Mouse (Mus musculus) intestine, embryonic 16.5 days (tissue): ENCODE measurements at regions not wholly inside any gene's neighbourhood (a gene's known extent, or its start where the extent isn't known, plus 50 kb on each side); places are given as distances from the start of the nearest gene placed in this dataset.

Experiments used
- ATAC-seq: fragments of 200-750 bp; cut with Nextera tagmentation; 2 replicates; pipeline ENCODE4 v1.8.0; 2017; ENCODE audit warnings: moderate TSS enrichment, moderate library complexity
- H3K27ac ChIP-seq: fragments of 300-500 bp; sonication (generic); 2 replicates; pipeline ENCODE4 v1.5.1; 2014; ENCODE audit warnings: mild to moderate bottlenecking, low read length
- H3K27me3 ChIP-seq: fragments of 300-500 bp; sonication (generic); replicated peaks from 2 replicates; pipeline ENCODE4 v1.6.1; 2014; ENCODE audit warnings: low read length, control low read depth, mixed read lengths; ENCODE audit not compliant: control insufficient read depth, insufficient read depth
- H3K36me3 ChIP-seq: fragments of 300-500 bp; sonication (generic); 2 replicates; pipeline ENCODE4 v1.6.1; 2014; ENCODE audit warnings: low read length, control low read depth; ENCODE audit not compliant: control insufficient read depth, insufficient read depth
- H3K4me1 ChIP-seq: fragments of 300-500 bp; sonication (generic); 2 replicates; pipeline ENCODE4 v1.6.1; 2014; ENCODE audit warnings: low read length, control low read depth, mixed read lengths; ENCODE audit not compliant: control insufficient read depth, insufficient read depth
- H3K4me2 ChIP-seq: fragments of 300-500 bp; sonication (generic); 2 replicates; pipeline ENCODE4 v1.6.1; 2014; ENCODE audit warnings: low read depth, low read length, control low read depth
- H3K4me3 ChIP-seq: fragments of 300-500 bp; sonication (generic); 2 replicates; pipeline ENCODE4 v1.5.1; 2014; ENCODE audit warnings: mild to moderate bottlenecking, low read length
- H3K9ac ChIP-seq: fragments of 300-500 bp; sonication (generic); 2 replicates; pipeline ENCODE4 v1.6.1; 2014; ENCODE audit warnings: low read depth, low read length
- H3K9me3 ChIP-seq: fragments of 300-500 bp; sonication (generic); 2 replicates; pipeline ENCODE4 v1.6.1; 2016; ENCODE audit warnings: low read length, control low read depth; ENCODE audit not compliant: control insufficient read depth
- whole genome bisulfite sequencing: fragments of 180-500 bp; shearing (Covaris S2); extraction: QIAGEN DNeasy Blood & Tissue Kit; methylation state at CpG from one replicate; pipeline ENCODE4 v1.1.7; 2014; 5-methylcytosine and 5-hydroxymethylcytosine counted together

DNA sequence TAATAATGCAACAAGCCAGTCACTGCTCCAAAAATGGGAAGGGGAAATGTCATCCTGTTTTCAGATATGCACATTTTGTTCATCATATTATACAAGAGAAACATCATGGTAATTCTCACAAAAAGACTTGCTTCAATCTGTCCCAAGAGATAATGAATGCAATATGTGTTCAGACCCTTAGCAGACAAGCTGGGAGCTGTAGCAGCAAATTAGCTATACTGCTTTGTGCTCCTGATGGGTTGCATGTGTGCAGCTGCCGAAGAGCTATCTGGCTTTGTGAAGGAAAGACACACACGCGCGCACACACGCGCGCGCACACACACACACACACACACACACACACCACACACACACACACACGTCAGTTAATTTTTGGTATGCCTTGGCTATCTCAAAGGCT is 441.9 kb downstream of the Tm4sf1 start:
- Histone ChIP-seq H3K4me2 (no peak overlapping the region), H3K9me3 (no peaks in the 10 kb centered on the region), H3K27ac (no peak overlapping the region), H3K9ac (no peak overlapping the region), H3K27me3 (no peaks in the 10 kb centered on the region), H3K36me3 (no peaks in the 10 kb centered on the region), H3K4me3 (no peak overlapping the region), H3K4me1 (no peaks in the 10 kb centered on the region)
- ATAC-seq, result no peak
- WGBS, result 93% methylated on average over 9 of the region's 9 CpGs

- Histone ChIP-seq H3K9ac (no peak overlapping the region), H3K36me3 (no peaks in the 10 kb centered on the region), H3K4me2 (no peak overlapping the region), H3K4me1 (no peaks in the 10 kb centered on the region), H3K4me3 (no peak overlapping the region), H3K27ac (no peak overlapping the region), H3K9me3 (no peaks in the 10 kb centered on the region), H3K27me3 (no peaks in the 10 kb centered on the region)
- ATAC-seq, result no peak
- 87% methylated on average over 1 of the region's 1 CpGs for WGBS
Observed at GRCm38 (mm10) chr3:56845462-56845770, 456.4 kb downstream of the Tm4sf1 start.

GRCm38 (mm10) chr3:56844681-56845461 is 456.9 kb downstream of the Tm4sf1 start:
- no peak overlapping the region for H3K9ac ChIP-seq
- H3K9me3 ChIP-seq, result no peaks in the 10 kb centered on the region
- H3K27me3 ChIP-seq, result no peaks in the 10 kb centered on the region
- no peak for ATAC-seq
- no peak overlapping the region for H3K27ac ChIP-seq
- no peak overlapping the region for H3K4me3 ChIP-seq
- H3K36me3 ChIP-seq, result no peaks in the 10 kb centered on the region
- 55% methylated on average over 6 of the region's 6 CpGs for WGBS
- H3K4me1 ChIP-seq, result no peaks in the 10 kb centered on the region
- H3K4me2 ChIP-seq, result no peak overlapping the region

DNA sequence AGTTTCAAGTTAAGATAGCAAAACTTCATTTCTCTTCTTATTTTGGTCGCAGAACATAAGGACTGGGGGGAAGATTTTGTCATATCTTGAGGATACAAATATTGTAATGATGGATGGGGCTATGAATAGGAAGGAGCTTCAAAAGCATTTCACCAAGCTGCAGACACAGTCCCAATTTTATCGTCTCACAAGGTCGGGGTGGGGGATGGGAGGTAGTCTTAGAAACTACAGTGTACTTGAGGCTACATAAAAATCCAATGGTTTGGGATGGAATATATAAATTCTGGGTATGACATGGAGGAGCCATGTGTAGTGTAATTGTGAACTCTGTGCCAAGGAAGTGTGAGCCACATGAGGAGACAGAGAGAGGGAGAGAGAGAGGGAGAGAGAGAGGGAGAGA is 464.6 kb downstream of the Tm4sf1 start:
- Histone ChIP-seq H3K9me3 (no peaks in the 10 kb centered on the region), H3K27ac (no peak overlapping the region), H3K9ac (no peak overlapping the region), H3K27me3 (no peaks in the 10 kb centered on the region), H3K4me3 (no peak overlapping the region), H3K4me1 (no peaks in the 10 kb centered on the region), H3K36me3 (no peaks in the 10 kb centered on the region), H3K4me2 (no peak overlapping the region)
- WGBS, result 79% methylated on average over 3 of the region's 3 CpGs
- ATAC-seq, result no peak

DNA sequence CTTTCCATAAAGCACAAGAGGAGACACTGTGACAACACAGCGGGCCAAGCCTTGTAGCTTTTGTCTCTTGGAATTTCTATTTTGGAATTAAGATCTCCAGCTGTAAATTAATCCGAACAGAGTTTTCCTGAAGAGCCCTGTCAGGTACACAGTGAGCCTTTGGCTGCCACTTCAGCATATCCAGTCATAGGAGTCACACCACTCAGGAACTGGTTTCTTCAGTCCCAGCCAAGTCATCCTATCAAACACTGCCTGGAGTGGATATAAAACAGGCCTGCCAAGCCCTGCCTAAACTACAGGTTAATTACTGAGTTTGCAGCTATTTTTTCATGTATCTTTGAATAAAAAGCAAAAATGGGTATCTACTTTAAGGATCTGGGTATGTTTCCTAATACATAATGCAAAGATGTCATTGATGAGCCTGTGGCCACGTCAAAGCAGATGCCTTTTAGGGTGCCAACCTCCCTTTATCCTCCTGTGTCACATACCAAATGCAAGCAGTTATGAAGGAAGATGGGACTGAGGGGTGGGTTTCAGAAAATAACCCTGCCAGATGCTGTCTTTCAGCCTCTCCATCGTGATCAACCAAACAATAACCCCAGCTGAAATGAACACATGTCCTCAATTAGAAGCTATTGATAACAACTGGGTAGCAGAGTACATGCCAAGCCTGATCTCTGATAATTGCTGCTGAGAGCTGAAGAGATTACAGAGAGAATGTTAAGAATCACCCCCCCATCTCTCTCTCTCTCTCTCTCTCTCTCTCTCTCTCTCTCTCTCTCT is 471.3 kb downstream of the Tm4sf1 start:
- Histone ChIP-seq H3K4me1 (no peaks in the 10 kb centered on the region), H3K27me3 (no peaks in the 10 kb centered on the region), H3K9ac (no peak overlapping the region), H3K36me3 (no peaks in the 10 kb centered on the region), H3K27ac (no peak overlapping the region), H3K4me2 (no peak overlapping the region), H3K9me3 (no peaks in the 10 kb centered on the region), H3K4me3 (no peak overlapping the region)
- WGBS, result 67% methylated on average over 4 of the region's 4 CpGs
- ATAC-seq, result no peak

DNA sequence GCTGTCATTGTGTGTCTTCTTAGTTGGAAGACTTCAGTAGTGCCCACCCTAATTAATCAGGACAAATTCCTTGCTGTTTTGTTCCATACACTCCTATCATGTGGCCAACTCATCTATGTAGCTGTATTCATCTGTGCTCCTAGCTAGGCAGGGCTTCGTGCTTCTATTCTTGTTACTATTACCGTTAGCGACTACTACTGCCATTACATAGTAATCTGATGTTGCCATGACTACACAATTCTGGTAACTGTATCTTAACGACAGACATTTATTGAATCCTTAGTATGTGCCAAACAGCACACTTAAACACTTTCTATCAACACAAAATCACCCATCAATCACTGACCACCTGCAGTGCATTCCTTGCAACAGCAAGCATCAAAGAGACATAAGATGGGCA is 477.6 kb downstream of the Tm4sf1 start:
- WGBS, result 83% methylated on average over 4 of the region's 4 CpGs
- Histone ChIP-seq H3K4me1 (no peaks in the 10 kb centered on the region), H3K4me2 (no peak overlapping the region), H3K27ac (no peak overlapping the region), H3K36me3 (no peaks in the 10 kb centered on the region), H3K4me3 (no peak overlapping the region), H3K9ac (no peak overlapping the region), H3K9me3 (no peaks in the 10 kb centered on the region), H3K27me3 (no peaks in the 10 kb centered on the region)
- ATAC-seq, result no peak

GRCm38 (mm10) chr3:56810548-56811071 is 491.2 kb downstream of the Tm4sf1 start:
- no peak overlapping the region for H3K27ac ChIP-seq
- WGBS, result 65% methylated on average over 1 of the region's 1 CpGs
- H3K4me1 ChIP-seq, result no peaks in the 10 kb centered on the region
- H3K36me3 ChIP-seq, result no peaks in the 10 kb centered on the region
- no peak overlapping the region for H3K9ac ChIP-seq
- no peak for ATAC-seq
- no peak overlapping the region for H3K4me3 ChIP-seq
- no peaks in the 10 kb centered on the region for H3K9me3 ChIP-seq
- no peaks in the 10 kb centered on the region for H3K27me3 ChIP-seq
- no peak overlapping the region for H3K4me2 ChIP-seq

- no peak for ATAC-seq
- 68% methylated on average over 1 of the region's 1 CpGs for WGBS
Observed at GRCm38 (mm10) chr3:56793054-56793453, 508.7 kb downstream of the Tm4sf1 start.

DNA sequence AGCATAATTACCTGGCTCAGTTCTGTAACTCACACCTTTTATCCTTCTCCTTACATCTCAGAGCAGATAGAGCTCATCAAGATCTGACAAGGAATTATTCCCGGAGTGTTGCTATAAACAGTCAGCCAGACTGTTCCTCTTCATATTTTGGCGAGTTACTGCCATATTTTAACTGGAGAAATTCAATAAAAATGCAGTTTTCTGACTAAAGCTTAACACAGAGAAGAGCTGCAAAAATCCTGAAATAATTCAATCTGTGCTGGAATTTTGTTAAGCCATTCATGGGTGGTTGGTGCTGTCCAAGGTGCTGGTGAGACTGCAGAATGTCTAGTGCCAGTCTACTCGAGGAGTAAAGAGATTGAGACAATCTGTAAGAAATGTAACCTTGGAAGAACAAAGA is 512.6 kb downstream of the Tm4sf1 start:
- no peaks in the 10 kb centered on the region for H3K4me1 ChIP-seq
- H3K4me2 ChIP-seq, result no peak overlapping the region
- no peak overlapping the region for H3K9ac ChIP-seq
- 37% methylated on average over 3 of the region's 3 CpGs for WGBS
- no peak overlapping the region for H3K27ac ChIP-seq
- H3K4me3 ChIP-seq, result no peak overlapping the region
- H3K27me3 ChIP-seq, result no peaks in the 10 kb centered on the region
- ATAC-seq, result no peak
- H3K9me3 ChIP-seq, result no peaks in the 10 kb centered on the region
- H3K36me3 ChIP-seq, result no peaks in the 10 kb centered on the region

More at GRCm38 (mm10) chr3:56793054-56793453, 508.7 kb downstream of the Tm4sf1 start:
- Histone ChIP-seq H3K4me3 (no peak overlapping the region), H3K27ac (no peak overlapping the region), H3K4me1 (no peaks in the 10 kb centered on the region), H3K27me3 (no peaks in the 10 kb centered on the region), H3K36me3 (no peaks in the 10 kb centered on the region), H3K4me2 (no peak overlapping the region), H3K9me3 (no peaks in the 10 kb centered on the region), H3K9ac (no peak overlapping the region)
